Mouse (Mus musculus) neural tube, embryonic 10.5 days (tissue): ENCODE data around the gene Rnf220.

ENCODE experiments used
- DNase-seq: peaks from one replicate; pipeline ENCODE4 v3.0.0-alpha.2; 2017; ENCODE audit warnings: low spot score; ENCODE audit errors: extremely low spot score

The Rnf220 gene

GRCm38 (mm10) chr4:117303581-117304238 is 193.1 kb downstream of the Rnf220 start:
- no peak for DNase-seq

- no peak for DNase-seq
Observed at GRCm38 (mm10) chr4:117302027-117302806, 194.6 kb downstream of the Rnf220 start.

- DNase-seq: no peak
Observed at GRCm38 (mm10) chr4:117299921-117300320, 196.9 kb downstream of the Rnf220 start.

- no peak for DNase-seq
Observed at GRCm38 (mm10) chr4:117297819-117298218, 199.0 kb downstream of the Rnf220 start.

- DNase-seq: no peak
Observed at GRCm38 (mm10) chr4:117296849-117297593, 199.8 kb downstream of the Rnf220 start.

GRCm38 (mm10) chr4:117291696-117292095 is 205.2 kb downstream of the Rnf220 start:
- DNase-seq: no peak

- peak; percentile 87 for DNase-seq
Observed at GRCm38 (mm10) chr4:117288927-117289801, 207.7 kb downstream of the Rnf220 start.

- DNase-seq: no peak
Observed at GRCm38 (mm10) chr4:117288277-117288926, 208.4 kb downstream of the Rnf220 start.

- DNase-seq: no peak
Observed at GRCm38 (mm10) chr4:117284363-117284762, 212.5 kb downstream of the Rnf220 start.

- DNase-seq: peak; percentile 69
Observed at GRCm38 (mm10) chr4:117283271-117284191, 213.3 kb downstream of the Rnf220 start.

- no peak for DNase-seq
Observed at GRCm38 (mm10) chr4:117281090-117281845, 215.6 kb downstream of the Rnf220 start.

- DNase-seq: no peak
Observed at GRCm38 (mm10) chr4:117280397-117280930, 216.4 kb downstream of the Rnf220 start.

- DNase-seq: no peak
Observed at GRCm38 (mm10) chr4:117279253-117279642, 217.6 kb downstream of the Rnf220 start.

- DNase-seq: no peak
Observed at GRCm38 (mm10) chr4:117278381-117279252, 218.2 kb downstream of the Rnf220 start.

- no peak for DNase-seq
Observed at GRCm38 (mm10) chr4:117277687-117278086, 219.2 kb downstream of the Rnf220 start.

- no peak for DNase-seq
Observed at GRCm38 (mm10) chr4:117277021-117277420, 219.8 kb downstream of the Rnf220 start.

GRCm38 (mm10) chr4:117276281-117276711 is 220.6 kb downstream of the Rnf220 start:
- peak; percentile 55 for DNase-seq
